In the genomic region with DNA sequence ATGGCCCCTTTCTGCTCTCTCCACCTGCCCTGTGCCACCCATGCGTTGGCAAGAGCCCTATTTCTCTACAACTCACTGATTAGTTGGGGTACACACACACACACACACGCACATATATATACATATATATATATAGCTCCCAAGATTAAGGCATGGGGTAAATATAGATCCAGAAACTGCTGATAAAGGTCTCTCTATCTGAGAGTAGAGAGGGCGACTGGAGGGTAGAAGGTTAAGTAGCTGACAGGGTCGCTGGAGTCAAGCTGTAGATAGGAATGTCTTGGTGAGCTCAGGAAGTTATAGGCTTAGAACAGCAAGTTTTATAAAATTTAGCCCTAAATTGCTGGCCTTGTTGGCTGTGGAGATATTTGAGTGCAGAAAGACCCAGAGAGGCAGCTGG, we compare ENCODE assay signal across 7 mouse cellular contexts. TPM values are rescaled to one million over a fixed set of nuclear protein-coding genes. Genes with fewer than 3 reads are reported as not detected.
A peak's percentile ranks its signal among the peaks of the same experiment; 100 is the strongest.
DNase-seq lines count a peak whose midpoint lies in the region; ATAC-seq and TF ChIP-seq lines count a peak whose summit lies in the region.

No protein-coding gene starts in this region.

- TF ChIP-seq POLR2A in limb, embryonic 14.5 days (IDR thresholded peaks at IDR 0.05; ENCODE audit: borderline replicate concordance, extremely low read depth, insufficient read depth, insufficient read length) = no peak

- H3K27me3 ChIP-seq in lung, embryonic 14.5 days (ENCODE audit: insufficient read depth, low read length) = no peaks in the 10 kb centered on the region
- no peaks in the 10 kb centered on the region for H3K27me3 ChIP-seq in forebrain, embryonic 11.5 days (ENCODE audit: control insufficient read depth, insufficient read depth, low read length)
- H3K27me3 ChIP-seq in limb, embryonic 14.5 days (ENCODE audit: control insufficient read depth, insufficient read depth, low read length) = no peaks in the 10 kb centered on the region
- H3K27me3 ChIP-seq in stomach, embryonic 14.5 days (ENCODE audit: control insufficient read depth, insufficient read depth, low read length) = no peaks in the 10 kb centered on the region

- H3K36me3 ChIP-seq in lung, embryonic 14.5 days (ENCODE audit: insufficient read depth) = peaks cover 47% of the 10 kb centered on the region
- H3K36me3 ChIP-seq in forebrain, embryonic 11.5 days (ENCODE audit: control insufficient read depth, insufficient read depth, low read length) = peaks cover 6% of the 10 kb centered on the region
- peaks cover 44% of the 10 kb centered on the region for H3K36me3 ChIP-seq in limb, embryonic 14.5 days (ENCODE audit: control insufficient read depth, insufficient read depth, low read length)
- H3K36me3 ChIP-seq in stomach, embryonic 14.5 days (ENCODE audit: control insufficient read depth, insufficient read depth, low read length) = peaks cover 28% of the 10 kb centered on the region

- 0 out of 2 replicates have a peak, but pooled peaks cover 12% of the 10 kb centered on the region for H3K4me1 ChIP-seq in lung, embryonic 14.5 days (ENCODE audit: insufficient read depth)
- peaks cover 12% of the 10 kb centered on the region for H3K4me1 ChIP-seq in forebrain, embryonic 11.5 days (replicated peaks; ENCODE audit: control insufficient read depth, insufficient read depth, low read length)
- H3K4me1 ChIP-seq in limb, embryonic 14.5 days (ENCODE audit: control insufficient read depth, insufficient read depth, low read length) = peaks cover 22% of the 10 kb centered on the region
- H3K4me1 ChIP-seq in stomach, embryonic 14.5 days (ENCODE audit: control insufficient read depth, insufficient read depth, low read length) = peaks cover 27% of the 10 kb centered on the region; the same call in 1 of the 2 replicates

- 61% methylated on average over 4 of the region's 4 CpGs for WGBS in lung, embryonic 14.5 days
- 82% methylated on average over 4 of the region's 4 CpGs for WGBS in forebrain, embryonic 11.5 days
- 79% methylated on average over 4 of the region's 4 CpGs for WGBS in limb, embryonic 14.5 days
- 73% methylated on average over 4 of the region's 4 CpGs for WGBS in stomach, embryonic 14.5 days

- no peak for ATAC-seq in lung, embryonic 14.5 days (ENCODE audit: insufficient read depth)
- ATAC-seq in forebrain, embryonic 11.5 days (replicated peaks; ENCODE audit: low FRiP score) = no peak
- ATAC-seq in limb, embryonic 14.5 days (ENCODE audit: low FRiP score, low read depth) = no peak
- no peak for ATAC-seq in stomach, embryonic 14.5 days (ENCODE audit: insufficient number of reproducible peaks, insufficient read depth, low FRiP score, low read depth)

- no peak for TF ChIP-seq CTCF in lung, embryonic 14.5 days (IDR thresholded peaks at IDR 0.05; ENCODE audit: low read depth)

- no peak for DNase-seq in lung, embryonic 14.5 days
- no peak for DNase-seq in lung, postnatal 10 days
- DNase-seq in forebrain, embryonic 11.5 days (ENCODE audit: low spot score) = no peak
- DNase-seq in limb, embryonic 14.5 days (ENCODE audit: low spot score) = no peak
- no peak for DNase-seq in embryo, embryonic 10.5 days (ENCODE audit: low spot score)
- DNase-seq in frontal cortex, postnatal 36 days (ENCODE audit: low spot score in 2 of 2) = no peak

- H3K9ac ChIP-seq in lung, embryonic 14.5 days = peak overlapping the region; percentile 86
- H3K9ac ChIP-seq in forebrain, embryonic 11.5 days (ENCODE audit: low read length) = no peak overlapping the region
- no peak overlapping the region for H3K9ac ChIP-seq in limb, embryonic 14.5 days (ENCODE audit: low read depth, low read length, severe bottlenecking)
- no peak overlapping the region for H3K9ac ChIP-seq in stomach, embryonic 14.5 days (replicated peaks; ENCODE audit: low read depth, low read length)

- H3K4me2 ChIP-seq in lung, embryonic 14.5 days = peak overlapping the region; percentile 78
- H3K4me2 ChIP-seq in forebrain, embryonic 11.5 days (ENCODE audit: low read depth, low read length, severe bottlenecking) = peak overlapping the region; percentile 65
- peak overlapping the region; percentile 83 for H3K4me2 ChIP-seq in limb, embryonic 14.5 days (replicated peaks; ENCODE audit: low read depth, low read length, severe bottlenecking)
- peak overlapping the region; percentile 60 for H3K4me2 ChIP-seq in stomach, embryonic 14.5 days (replicated peaks; ENCODE audit: low read depth, low read length)

- no peak overlapping the region for H3K27ac ChIP-seq in lung, embryonic 14.5 days (ENCODE audit: low read depth)
- H3K27ac ChIP-seq in forebrain, embryonic 11.5 days (ENCODE audit: low read depth, low read length) = no peak overlapping the region
- H3K27ac ChIP-seq in limb, embryonic 14.5 days (replicated peaks; ENCODE audit: low read depth, low read length) = no peak overlapping the region
- H3K27ac ChIP-seq in stomach, embryonic 14.5 days (ENCODE audit: low read length) = no peak overlapping the region

- peak overlapping the region; percentile 78 for H3K4me3 ChIP-seq in lung, embryonic 14.5 days (ENCODE audit: low read depth, low read length)
- H3K4me3 ChIP-seq in forebrain, embryonic 11.5 days (ENCODE audit: low read depth, low read length) = peak overlapping the region; percentile 74
- H3K4me3 ChIP-seq in limb, embryonic 14.5 days (replicated peaks; ENCODE audit: low read length) = peak overlapping the region; percentile 76
- peak overlapping the region; percentile 69 for H3K4me3 ChIP-seq in stomach, embryonic 14.5 days (ENCODE audit: low read depth, low read length)

- H3K9me3 ChIP-seq in lung, embryonic 14.5 days (ENCODE audit: low read depth, low read length) = no peaks in the 10 kb centered on the region
- H3K9me3 ChIP-seq in forebrain, embryonic 11.5 days (ENCODE audit: control insufficient read depth, low read length) = no peaks in the 10 kb centered on the region
- no peaks in the 10 kb centered on the region for H3K9me3 ChIP-seq in limb, embryonic 14.5 days (ENCODE audit: control insufficient read depth, low read length)
- H3K9me3 ChIP-seq in stomach, embryonic 14.5 days (ENCODE audit: control insufficient read depth, low read depth, low read length) = no peaks in the 10 kb centered on the region

RNA-seq across cellular contexts. Expression of gene Ing5, which starts 1.1 kb away (rescaled TPM):
- polyA plus RNA-seq in lung, embryonic 14.5 days (2014; fragmentation: Nextera tagmentation; extraction: Ambion mirVana) = 22.7 and 24.8 TPM in 2 replicates
- 22.9 and 24.9 TPM in 2 replicates for polyA plus RNA-seq in forebrain, embryonic 11.5 days (2014; fragmentation: Nextera tagmentation; extraction: Ambion mirVana)
- polyA plus RNA-seq in limb, embryonic 14.5 days (2012; rRNA removed) = 14.1 and 15.1 TPM in 2 replicates
- 9.9 and 11.7 TPM in 2 replicates for polyA plus RNA-seq in limb, embryonic 14.5 days (2014; fragmentation: Nextera tagmentation; extraction: Ambion mirVana)
- 19.4 and 21.7 TPM in 2 replicates for polyA plus RNA-seq in stomach, embryonic 14.5 days (2014; fragmentation: Nextera tagmentation; extraction: Ambion mirVana)

RNA-seq across cellular contexts. Expression of gene Dtymk, which starts 3.1 kb away (rescaled TPM):
- polyA plus RNA-seq in lung, embryonic 14.5 days (2014; fragmentation: Nextera tagmentation; extraction: Ambion mirVana) = 286 and 295 TPM in 2 replicates
- polyA plus RNA-seq in forebrain, embryonic 11.5 days (2014; fragmentation: Nextera tagmentation; extraction: Ambion mirVana) = 267 and 282 TPM in 2 replicates
- polyA plus RNA-seq in limb, embryonic 14.5 days (2012; rRNA removed) = 279 and 285 TPM in 2 replicates
- 234 and 246 TPM in 2 replicates for polyA plus RNA-seq in limb, embryonic 14.5 days (2014; fragmentation: Nextera tagmentation; extraction: Ambion mirVana)
- 271 and 280 TPM in 2 replicates for polyA plus RNA-seq in stomach, embryonic 14.5 days (2014; fragmentation: Nextera tagmentation; extraction: Ambion mirVana)

RNA-seq across cellular contexts. Expression of gene D2hgdh, which starts 19.9 kb away (rescaled TPM):
- 11.0 and 11.1 TPM in 2 replicates for polyA plus RNA-seq in lung, embryonic 14.5 days (2014; fragmentation: Nextera tagmentation; extraction: Ambion mirVana)
- 11.5 and 12.5 TPM in 2 replicates for polyA plus RNA-seq in forebrain, embryonic 11.5 days (2014; fragmentation: Nextera tagmentation; extraction: Ambion mirVana)
- polyA plus RNA-seq in limb, embryonic 14.5 days (2012; rRNA removed) = 25.1 and 34.0 TPM in 2 replicates
- polyA plus RNA-seq in limb, embryonic 14.5 days (2014; fragmentation: Nextera tagmentation; extraction: Ambion mirVana) = 11.2 and 13.2 TPM in 2 replicates
- 13.6 and 16.0 TPM in 2 replicates for polyA plus RNA-seq in stomach, embryonic 14.5 days (2014; fragmentation: Nextera tagmentation; extraction: Ambion mirVana)

RNA-seq across cellular contexts. Expression of gene Thap4, which starts 50.2 kb away (rescaled TPM):
- 48.4 and 52.7 TPM in 2 replicates for polyA plus RNA-seq in lung, embryonic 14.5 days (2014; fragmentation: Nextera tagmentation; extraction: Ambion mirVana)
- 36.5 and 37.1 TPM in 2 replicates for polyA plus RNA-seq in forebrain, embryonic 11.5 days (2014; fragmentation: Nextera tagmentation; extraction: Ambion mirVana)
- polyA plus RNA-seq in limb, embryonic 14.5 days (2012; rRNA removed) = 59.4 and 62.6 TPM in 2 replicates
- 52.3 and 53.3 TPM in 2 replicates for polyA plus RNA-seq in limb, embryonic 14.5 days (2014; fragmentation: Nextera tagmentation; extraction: Ambion mirVana)
- 50.7 and 51.0 TPM in 2 replicates for polyA plus RNA-seq in stomach, embryonic 14.5 days (2014; fragmentation: Nextera tagmentation; extraction: Ambion mirVana)

RNA-seq across cellular contexts. Expression of gene Atg4b, which starts 53.5 kb away (rescaled TPM):
- 92.2 and 94.0 TPM in 2 replicates for polyA plus RNA-seq in lung, embryonic 14.5 days (2014; fragmentation: Nextera tagmentation; extraction: Ambion mirVana)
- 89.9 and 93.3 TPM in 2 replicates for polyA plus RNA-seq in forebrain, embryonic 11.5 days (2014; fragmentation: Nextera tagmentation; extraction: Ambion mirVana)
- polyA plus RNA-seq in limb, embryonic 14.5 days (2012; rRNA removed) = 59.1 and 77.8 TPM in 2 replicates
- 81.8 and 94.0 TPM in 2 replicates for polyA plus RNA-seq in limb, embryonic 14.5 days (2014; fragmentation: Nextera tagmentation; extraction: Ambion mirVana)
- 91.6 and 100 TPM in 2 replicates for polyA plus RNA-seq in stomach, embryonic 14.5 days (2014; fragmentation: Nextera tagmentation; extraction: Ambion mirVana)
